Mouse (Mus musculus): Measurements from ENCODE around the gene Apoo.

GRCm38 (mm10) chrX:94366029-94366428, 888 bp upstream of the Apoo start:
- TF ChIP-seq POLR2A (IDR thresholded peaks at IDR 0.05; ENCODE audit: borderline replicate concordance, control insufficient read depth, low read depth, low read length) (no peak), CTCF (IDR thresholded peaks at IDR 0.05; ENCODE audit: control insufficient read depth, insufficient read depth, low read length) (no peak)
